Mouse (Mus musculus): Measurements from ENCODE around the gene Phf24. TPM values are rescaled to one million over a fixed set of nuclear protein-coding genes. Genes with fewer than 3 reads are reported as not detected.
A peak's percentile ranks its signal among the peaks of the same experiment; 100 is the strongest.

Phf24 gene
- polyA plus RNA-seq, 1 experiment = not detected

DNA sequence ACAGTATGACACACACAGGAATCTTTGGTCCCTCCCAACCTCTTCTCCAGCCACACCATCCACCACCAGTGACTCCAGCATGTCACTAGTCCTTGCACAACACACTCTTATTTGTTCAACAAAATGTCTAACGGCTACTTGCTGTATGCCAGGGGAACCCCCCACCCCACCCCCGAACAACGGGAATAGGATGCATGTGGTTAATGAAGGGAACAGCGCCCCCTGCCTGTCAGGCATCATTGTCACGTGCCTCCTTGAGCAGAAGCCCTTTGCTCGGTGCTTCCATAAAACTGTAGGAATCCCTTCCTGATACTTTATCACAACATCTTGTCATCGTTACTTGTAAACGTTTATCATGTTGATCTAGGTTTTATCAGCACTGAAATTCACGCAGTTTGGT is 14.3 kb upstream of the Phf24 start:
- TF ChIP-seq CTCF (IDR thresholded peaks at IDR 0.05; ENCODE audit: control insufficient read depth, insufficient read depth, low read length) (peak; percentile 77), POLR2A (IDR thresholded peaks at IDR 0.05; ENCODE audit: borderline replicate concordance, control insufficient read depth, low read depth, low read length) (no peak)
- WGBS = 33% methylated on average over 9 of the region's 9 CpGs
- no peaks in the 10 kb centered on the region for H3K4me1 ChIP-seq (ENCODE audit: control insufficient read depth, insufficient read depth, low read length)
- H3K4me3 ChIP-seq (replicated peaks; ENCODE audit: control insufficient read depth, low read depth, low read length) = no peak overlapping the region
- no peak overlapping the region for H3K27ac ChIP-seq (ENCODE audit: control insufficient read depth, insufficient read depth, low read depth, low read length, poor library complexity)

DNA sequence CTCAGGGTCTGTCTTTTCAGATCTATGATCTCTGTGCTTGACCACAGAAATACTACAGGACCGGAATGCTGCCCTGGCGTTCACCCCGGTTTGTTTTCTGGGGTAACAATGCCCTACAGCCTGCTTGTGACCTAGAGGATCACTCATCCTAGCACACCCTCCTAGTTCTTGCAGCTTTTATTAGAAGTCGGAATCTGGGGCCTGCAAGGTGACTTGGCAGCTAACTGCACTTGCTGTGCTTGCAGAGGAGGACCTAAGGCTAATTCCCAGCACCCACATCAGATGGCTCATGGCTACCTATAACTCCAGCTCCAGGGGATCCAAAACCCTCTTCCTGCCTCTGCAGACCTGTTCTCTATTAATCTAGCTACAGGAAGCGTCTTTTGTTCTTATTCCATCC is 13.7 kb upstream of the Phf24 start:
- Histone ChIP-seq H3K27ac (ENCODE audit: control insufficient read depth, insufficient read depth, low read depth, low read length, poor library complexity) (no peak overlapping the region), H3K4me3 (replicated peaks; ENCODE audit: control insufficient read depth, low read depth, low read length) (no peak overlapping the region), H3K4me1 (ENCODE audit: control insufficient read depth, insufficient read depth, low read length) (no peaks in the 10 kb centered on the region)
- TF ChIP-seq POLR2A (IDR thresholded peaks at IDR 0.05; ENCODE audit: borderline replicate concordance, control insufficient read depth, low read depth, low read length) (no peak), CTCF (IDR thresholded peaks at IDR 0.05; ENCODE audit: control insufficient read depth, insufficient read depth, low read length) (no peak)
- 86% methylated on average over 5 of the region's 5 CpGs for WGBS

DNA sequence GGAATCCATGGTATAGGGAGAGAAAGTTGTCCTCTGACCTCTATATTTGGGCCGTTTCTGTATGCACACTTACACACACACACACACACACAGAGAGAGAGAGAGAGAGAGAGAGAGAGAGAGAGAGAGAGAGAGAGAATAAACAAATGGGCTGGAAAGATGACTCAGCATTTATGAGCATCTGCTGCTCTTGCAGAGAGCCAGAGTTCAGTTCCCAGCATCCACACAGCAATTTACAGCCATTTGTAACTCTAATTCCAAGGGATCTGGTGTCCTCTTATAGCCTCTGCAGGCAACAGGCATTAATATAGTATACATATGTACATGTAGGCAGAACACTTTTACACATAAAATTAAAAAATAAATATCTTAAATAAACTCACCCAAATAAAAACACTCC is 12.5 kb upstream of the Phf24 start:
- WGBS = 43% methylated on average over 1 of the region's 1 CpGs
- Histone ChIP-seq H3K4me1 (ENCODE audit: control insufficient read depth, insufficient read depth, low read length) (no peaks in the 10 kb centered on the region), H3K27ac (ENCODE audit: control insufficient read depth, insufficient read depth, low read depth, low read length, poor library complexity) (no peak overlapping the region), H3K4me3 (replicated peaks; ENCODE audit: control insufficient read depth, low read depth, low read length) (no peak overlapping the region)
- TF ChIP-seq CTCF (IDR thresholded peaks at IDR 0.05; ENCODE audit: control insufficient read depth, insufficient read depth, low read length) (no peak), POLR2A (IDR thresholded peaks at IDR 0.05; ENCODE audit: borderline replicate concordance, control insufficient read depth, low read depth, low read length) (no peak)

DNA sequence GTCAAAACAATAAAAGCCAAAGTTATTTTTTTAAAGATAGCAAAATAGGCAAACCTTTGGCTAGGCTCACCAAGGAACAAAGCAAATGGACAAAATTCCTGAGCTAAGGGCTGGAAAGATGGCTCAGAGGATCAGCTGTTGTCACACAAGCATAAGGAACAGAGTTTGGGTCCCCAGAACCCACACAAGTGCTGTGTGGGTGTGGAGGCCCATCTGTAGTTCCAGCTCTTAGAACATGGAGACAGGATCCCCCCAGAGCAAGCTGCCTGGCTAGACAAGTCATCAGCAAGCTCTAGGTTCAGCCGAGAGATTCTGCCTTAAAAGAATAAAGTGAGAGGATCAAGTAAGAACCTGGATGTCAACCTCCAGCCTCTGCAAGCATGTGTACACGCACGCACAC is 11.9 kb upstream of the Phf24 start:
- H3K4me3 ChIP-seq (replicated peaks; ENCODE audit: control insufficient read depth, low read depth, low read length) = no peak overlapping the region
- no peak overlapping the region for H3K27ac ChIP-seq (ENCODE audit: control insufficient read depth, insufficient read depth, low read depth, low read length, poor library complexity)
- 89% methylated on average over 3 of the region's 3 CpGs for WGBS
- no peaks in the 10 kb centered on the region for H3K4me1 ChIP-seq (ENCODE audit: control insufficient read depth, insufficient read depth, low read length)
- TF ChIP-seq POLR2A (IDR thresholded peaks at IDR 0.05; ENCODE audit: borderline replicate concordance, control insufficient read depth, low read depth, low read length) = no peak
- TF ChIP-seq CTCF (IDR thresholded peaks at IDR 0.05; ENCODE audit: control insufficient read depth, insufficient read depth, low read length) = no peak

- 86% methylated on average over 6 of the region's 6 CpGs for WGBS
- Histone ChIP-seq H3K27ac (ENCODE audit: control insufficient read depth, insufficient read depth, low read depth, low read length, poor library complexity) (no peak overlapping the region), H3K4me1 (ENCODE audit: control insufficient read depth, insufficient read depth, low read length) (no peaks in the 10 kb centered on the region), H3K4me3 (replicated peaks; ENCODE audit: control insufficient read depth, low read depth, low read length) (no peak overlapping the region)
- TF ChIP-seq POLR2A (IDR thresholded peaks at IDR 0.05; ENCODE audit: borderline replicate concordance, control insufficient read depth, low read depth, low read length) = no peak
- no peak for TF ChIP-seq CTCF (IDR thresholded peaks at IDR 0.05; ENCODE audit: control insufficient read depth, insufficient read depth, low read length)
Observed at GRCm38 (mm10) chr4:42904966-42905365, 11.5 kb upstream of the Phf24 start.

DNA sequence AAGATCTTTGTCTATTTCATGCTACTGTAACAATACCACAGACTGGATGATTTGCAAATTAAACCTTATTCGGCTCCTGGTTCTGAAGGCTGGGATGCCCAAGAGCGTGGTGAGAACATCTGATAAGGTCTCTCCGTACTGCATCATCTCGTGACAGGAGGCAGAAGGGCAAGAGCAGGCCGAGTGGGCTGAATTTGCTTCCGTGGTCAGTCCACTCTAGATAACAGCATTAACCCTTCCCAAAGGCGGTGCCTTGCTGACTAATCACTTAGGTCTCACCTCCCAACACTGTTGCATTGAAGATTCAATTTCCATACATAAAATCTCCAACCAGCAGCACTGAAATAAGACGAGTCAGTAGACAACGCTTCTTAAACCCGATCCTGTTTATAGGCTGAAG is 3.1 kb upstream of the Phf24 start:
- TF ChIP-seq POLR2A (IDR thresholded peaks at IDR 0.05; ENCODE audit: borderline replicate concordance, control insufficient read depth, low read depth, low read length) = no peak
- no peak for TF ChIP-seq CTCF (IDR thresholded peaks at IDR 0.05; ENCODE audit: control insufficient read depth, insufficient read depth, low read length)
- Histone ChIP-seq H3K4me3 (replicated peaks; ENCODE audit: control insufficient read depth, low read depth, low read length) (no peak overlapping the region), H3K27ac (ENCODE audit: control insufficient read depth, insufficient read depth, low read depth, low read length, poor library complexity) (no peak overlapping the region), H3K4me1 (ENCODE audit: control insufficient read depth, insufficient read depth, low read length) (no peaks in the 10 kb centered on the region)
- WGBS = 45% methylated on average over 10 of the region's 10 CpGs

GRCm38 (mm10) chr4:42915311-42915710 is 1.1 kb upstream of the Phf24 start:
- no peak overlapping the region for H3K27ac ChIP-seq (ENCODE audit: control insufficient read depth, insufficient read depth, low read depth, low read length, poor library complexity)
- WGBS = 74% methylated on average over 12 of the region's 12 CpGs
- H3K4me3 ChIP-seq (replicated peaks; ENCODE audit: control insufficient read depth, low read depth, low read length) = no peak overlapping the region
- TF ChIP-seq POLR2A (IDR thresholded peaks at IDR 0.05; ENCODE audit: borderline replicate concordance, control insufficient read depth, low read depth, low read length) (no peak), CTCF (IDR thresholded peaks at IDR 0.05; ENCODE audit: control insufficient read depth, insufficient read depth, low read length) (no peak)
- no peaks in the 10 kb centered on the region for H3K4me1 ChIP-seq (ENCODE audit: control insufficient read depth, insufficient read depth, low read length)

GRCm38 (mm10) chr4:42915966-42916365 is 494 bp upstream of the Phf24 start:
- H3K4me1 ChIP-seq (ENCODE audit: control insufficient read depth, insufficient read depth, low read length) = no peaks in the 10 kb centered on the region
- WGBS = 86% methylated on average over 1 of the region's 1 CpGs
- H3K4me3 ChIP-seq (replicated peaks; ENCODE audit: control insufficient read depth, low read depth, low read length) = no peak overlapping the region
- H3K27ac ChIP-seq (ENCODE audit: control insufficient read depth, insufficient read depth, low read depth, low read length, poor library complexity) = no peak overlapping the region
- TF ChIP-seq POLR2A (IDR thresholded peaks at IDR 0.05; ENCODE audit: borderline replicate concordance, control insufficient read depth, low read depth, low read length) (no peak), CTCF (IDR thresholded peaks at IDR 0.05; ENCODE audit: control insufficient read depth, insufficient read depth, low read length) (no peak)

DNA sequence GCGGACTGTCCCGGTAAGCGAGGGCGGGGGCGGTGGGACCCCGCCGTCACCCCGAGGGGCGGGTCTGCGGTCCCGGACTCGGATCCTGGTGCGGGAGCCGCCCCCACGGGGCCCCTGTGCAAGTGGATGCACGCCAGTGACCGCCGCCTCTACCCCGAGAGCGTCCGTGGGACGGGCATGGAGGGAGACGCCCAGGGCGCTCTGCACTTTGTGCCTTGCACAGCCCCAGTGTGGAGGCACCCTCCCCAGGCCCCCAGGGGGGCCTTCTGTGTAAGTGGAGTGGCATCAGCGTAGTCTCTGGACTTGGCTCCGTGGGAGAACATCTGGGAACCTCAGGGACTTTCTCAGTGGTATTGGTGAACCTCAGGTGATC is 928 bp downstream of the Phf24 start:
- 4% methylated on average over 25 of the region's 26 CpGs for WGBS
- no peak overlapping the region; the same call in 1 of the 2 replicates for H3K27ac ChIP-seq (ENCODE audit: control insufficient read depth, insufficient read depth, low read depth, low read length, poor library complexity)
- TF ChIP-seq CTCF (IDR thresholded peaks at IDR 0.05; ENCODE audit: control insufficient read depth, insufficient read depth, low read length) = no peak
- no peak overlapping the region for H3K4me3 ChIP-seq (replicated peaks; ENCODE audit: control insufficient read depth, low read depth, low read length)
- no peaks in the 10 kb centered on the region for H3K4me1 ChIP-seq (ENCODE audit: control insufficient read depth, insufficient read depth, low read length)

Measured in bone marrow, adult 2 months (tissue).